Mouse (Mus musculus) fat pad, adult 2 months (tissue): Measurements from ENCODE around the gene Lats2.

Experiments
- DNase-seq: peaks from one replicate; pipeline ENCODE4 v3.0.0-alpha.2; 2011; ENCODE audit warnings: low read depth, low spot score; ENCODE audit errors: extremely low read depth

The Lats2 gene

GRCm38 (mm10) chr14:57740651-57741050 is 17.5 kb downstream of the Lats2 start:
- no peak for DNase-seq

- DNase-seq, result no peak
Measured at GRCm38 (mm10) chr14:57737089-57737488, 21.1 kb downstream of the Lats2 start.

- no peak for DNase-seq
Measured at GRCm38 (mm10) chr14:57736141-57736540, 22.0 kb downstream of the Lats2 start.

GRCm38 (mm10) chr14:57732668-57733293 is 25.4 kb downstream of the Lats2 start:
- no peak for DNase-seq

- no peak for DNase-seq
Measured at GRCm38 (mm10) chr14:57730527-57730926, 27.7 kb downstream of the Lats2 start.

GRCm38 (mm10) chr14:57729975-57730499 is 28.2 kb downstream of the Lats2 start:
- no peak for DNase-seq

GRCm38 (mm10) chr14:57729364-57729763 is 28.8 kb downstream of the Lats2 start:
- no peak for DNase-seq

GRCm38 (mm10) chr14:57726172-57726571 is 32.0 kb downstream of the Lats2 start:
- no peak for DNase-seq

GRCm38 (mm10) chr14:57724473-57724872 is 33.7 kb downstream of the Lats2 start:
- no peak for DNase-seq

- no peak for DNase-seq
Measured at GRCm38 (mm10) chr14:57718245-57718644, 39.9 kb downstream of the Lats2 start.

- no peak for DNase-seq
Measured at GRCm38 (mm10) chr14:57716601-57717245, 41.5 kb downstream of the Lats2 start.

GRCm38 (mm10) chr14:57712884-57713283 is 45.3 kb downstream of the Lats2 start:
- no peak for DNase-seq

- no peak for DNase-seq
Measured at GRCm38 (mm10) chr14:57711059-57711458, 47.1 kb downstream of the Lats2 start.

- no peak for DNase-seq
Measured at GRCm38 (mm10) chr14:57709171-57709570, 49.0 kb downstream of the Lats2 start.

- DNase-seq, result no peak
Measured at GRCm38 (mm10) chr14:57708580-57708979, 49.6 kb downstream of the Lats2 start.

GRCm38 (mm10) chr14:57707100-57707893 is 50.9 kb downstream of the Lats2 start:
- DNase-seq, result no peak

GRCm38 (mm10) chr14:57706760-57707099 is 51.5 kb downstream of the Lats2 start:
- no peak for DNase-seq

- no peak for DNase-seq
Measured at GRCm38 (mm10) chr14:57705759-57706158, 52.4 kb downstream of the Lats2 start.

- DNase-seq, result no peak
Measured at GRCm38 (mm10) chr14:57705075-57705474, 53.1 kb downstream of the Lats2 start.

- DNase-seq, result peak; percentile 42
Measured at GRCm38 (mm10) chr14:57701915-57702477, 56.2 kb downstream of the Lats2 start.

- DNase-seq, result no peak
Measured at GRCm38 (mm10) chr14:57699461-57699970, 58.7 kb downstream of the Lats2 start.
